Mouse (Mus musculus): ENCODE results near the gene BC048562. TPM values are rescaled to one million over a fixed set of nuclear protein-coding genes. Genes with fewer than 3 reads are reported as not detected.

Gene BC048562
- total and polyA plus RNA-seq, 3 experiments: not detected

- Histone ChIP-seq H3K9me3 (replicated peaks; ENCODE audit: insufficient read depth, low read length) (no peaks in the 10 kb centered on the region), H3K79me2 (ENCODE audit: control insufficient read depth, insufficient read depth, low read length, poor library complexity) (peaks cover 23% of the 10 kb centered on the region), H3K36me3 (ENCODE audit: control insufficient read depth in 1 of 2, insufficient read depth in 2 of 2, low read length in 2 of 2) (peaks cover 5 to 14% of the 10 kb centered on the region in 2 experiments; a peak in 3 of 4 replicates), H3K4me3 (ENCODE audit: control insufficient read depth in 1 of 2, insufficient read depth in 1 of 2, low read depth in 2 of 2, low read length in 2 of 2) (peak overlapping the region; percentile 92 to 93), H3K4me1 (ENCODE audit: control insufficient read depth in 1 of 2, insufficient read depth in 2 of 2, low read length in 2 of 2) (peaks cover 4 to 9% of the 10 kb centered on the region in 2 experiments), H3K9ac (ENCODE audit: control insufficient read depth, low read depth, low read length, poor library complexity, severe bottlenecking) (peak overlapping the region; percentile 95), H3K27me3 (ENCODE audit: control insufficient read depth in 1 of 2, insufficient read depth in 2 of 2, low read length in 2 of 2) (no peaks in the 10 kb centered on the region), H3K27ac (ENCODE audit: control insufficient read depth, low read depth, low read length) (peak overlapping the region; percentile 91)
- DNase-seq (ENCODE audit: low read depth, low spot score): no peak
- TF ChIP-seq USF1 (IDR thresholded peaks at IDR 0.05; ENCODE audit: low read depth, low read length) (no peak), TBP (IDR thresholded peaks at IDR 0.05; ENCODE audit: low read depth, low read length) (no peak), CTCF (IDR thresholded peaks at IDR 0.05 in 2 of 3, conservative IDR thresholded peaks at IDR 0.05 in 1 of 3; ENCODE audit: control insufficient read depth in 1 of 3, insufficient read depth in 1 of 3, low read depth in 2 of 3, low read length in 3 of 3, poor library complexity in 1 of 3, severe bottlenecking in 1 of 3) (no peak), BHLHE40 (IDR thresholded peaks at IDR 0.05; ENCODE audit: borderline replicate concordance, low read depth, low read length) (no peak)
Observed at GRCm38 (mm10) chr9:108489702-108490558, 53.6 kb downstream of the BC048562 start.

DNA sequence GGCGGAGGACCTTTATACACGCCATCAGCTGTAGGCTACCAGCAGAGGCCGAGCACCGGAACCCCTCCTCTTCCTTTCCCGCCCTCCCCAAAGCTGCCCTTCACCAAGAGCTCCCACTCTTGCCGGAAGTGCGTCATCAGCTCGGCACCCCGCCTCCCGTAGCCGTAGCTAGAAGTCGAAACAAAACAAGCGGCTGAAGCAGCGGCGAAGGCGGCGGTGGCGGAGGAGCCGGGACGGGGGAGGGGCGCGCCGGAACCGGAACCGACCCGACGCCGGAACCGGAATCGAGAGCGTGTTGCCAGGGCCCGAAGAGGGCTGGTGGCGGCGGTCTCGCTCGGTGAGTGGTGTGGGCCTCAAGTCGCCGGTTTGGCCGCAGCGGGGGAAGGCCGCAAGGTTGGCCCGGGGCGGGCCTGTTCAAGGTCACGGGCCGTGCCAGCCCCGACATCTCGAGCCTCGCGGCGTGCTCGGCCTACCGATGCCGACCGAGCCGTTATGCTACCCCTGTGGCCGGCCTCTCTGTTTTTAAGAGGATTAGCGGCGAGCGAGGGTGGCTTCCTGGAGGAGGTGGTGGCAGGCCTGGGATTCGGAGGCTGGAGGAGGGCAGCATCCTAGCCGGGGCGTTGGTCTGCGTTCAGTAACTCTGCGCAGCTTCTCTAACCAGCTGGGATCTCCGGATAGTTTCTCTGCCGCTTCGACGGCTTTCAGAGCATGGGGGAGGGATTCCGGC is 54.4 kb downstream of the BC048562 start, which contains the start of gene Usp19:
Usp19 (plus strand) TSS at position 44 of the 727 bp plus-strand sequence.
- peaks cover 4 to 9% of the 10 kb centered on the region in 2 experiments for H3K4me1 ChIP-seq (ENCODE audit: control insufficient read depth in 1 of 2, insufficient read depth in 2 of 2, low read length in 2 of 2)
- no peaks in the 10 kb centered on the region for H3K27me3 ChIP-seq (ENCODE audit: control insufficient read depth in 1 of 2, insufficient read depth in 2 of 2, low read length in 2 of 2)
- H3K9me3 ChIP-seq (replicated peaks; ENCODE audit: insufficient read depth, low read length): no peaks in the 10 kb centered on the region
- peaks cover 23% of the 10 kb centered on the region for H3K79me2 ChIP-seq (ENCODE audit: control insufficient read depth, insufficient read depth, low read length, poor library complexity)
- peak within 1 kb of the TSS; percentile 95 for H3K9ac ChIP-seq (ENCODE audit: control insufficient read depth, low read depth, low read length, poor library complexity, severe bottlenecking)
- H3K27ac ChIP-seq (ENCODE audit: control insufficient read depth, low read depth, low read length): peak within 1 kb of the TSS; percentile 91
- peaks cover 5 to 17% of the 10 kb centered on the region in 2 experiments; a peak in 3 of 4 replicates for H3K36me3 ChIP-seq (ENCODE audit: control insufficient read depth in 1 of 2, insufficient read depth in 2 of 2, low read length in 2 of 2)
- H3K4me3 ChIP-seq (ENCODE audit: control insufficient read depth in 1 of 2, insufficient read depth in 1 of 2, low read depth in 2 of 2, low read length in 2 of 2): peak within 1 kb of the TSS; percentile 92 to 93
- DNase-seq (ENCODE audit: low read depth, low spot score): peak; percentile 98
- TF ChIP-seq ELF1 (IDR thresholded peaks at IDR 0.05; ENCODE audit: low read depth, low read length) (peak; percentile 76), CTCF (IDR thresholded peaks at IDR 0.05 in 2 of 3, conservative IDR thresholded peaks at IDR 0.05 in 1 of 3; ENCODE audit: control insufficient read depth in 1 of 3, insufficient read depth in 1 of 3, low read depth in 2 of 3, low read length in 3 of 3, poor library complexity in 1 of 3, severe bottlenecking in 1 of 3) (no peak), EP300 (IDR thresholded peaks at IDR 0.05; ENCODE audit: low read depth in 1 of 2, low read length in 2 of 2) (no peak), TCF12 (IDR thresholded peaks at IDR 0.05; ENCODE audit: low read depth, low read length) (peak; percentile 13; the same call in 1 of the 2 replicates), ETS1 (IDR thresholded peaks at IDR 0.05; ENCODE audit: low read depth, low read length) (peak; percentile 46), CHD1 (IDR thresholded peaks at IDR 0.05; ENCODE audit: low read depth, low read length) (no peak), UBTF (IDR thresholded peaks at IDR 0.05; ENCODE audit: borderline replicate concordance, insufficient read depth, low read depth, low read length) (no peak), RAD21 (IDR thresholded peaks at IDR 0.05; ENCODE audit: low read depth, low read length) (no peak), ZC3H11A (IDR thresholded peaks at IDR 0.05; ENCODE audit: low read depth, low read length) (no peak), MAFK (IDR thresholded peaks at IDR 0.05; ENCODE audit: borderline replicate concordance, low read depth, low read length) (no peak), TBP (IDR thresholded peaks at IDR 0.05; ENCODE audit: low read depth, low read length) (0 out of 2 replicates have a peak, but pooled peaks have one; percentile 48), TAL1 (IDR thresholded peaks at IDR 0.05; ENCODE audit: low read length) (no peak), MXI1 (IDR thresholded peaks at IDR 0.05; ENCODE audit: low read depth, low read length) (peak; percentile 26; the same call in 1 of the 2 replicates), POLR2AphosphoS5 (IDR thresholded peaks at IDR 0.05; ENCODE audit: borderline replicate concordance, low read depth, low read length) (no peak), ZMIZ1 (IDR thresholded peaks at IDR 0.05; ENCODE audit: low read depth, low read length) (no peak), GABPA (IDR thresholded peaks at IDR 0.05; ENCODE audit: low read depth, low read length) (no peak), POLR2AphosphoS2 (IDR thresholded peaks at IDR 0.05; ENCODE audit: low read length) (no peak; the same call in none of the 2 replicates), USF2 (IDR thresholded peaks at IDR 0.05; ENCODE audit: borderline replicate concordance in 1 of 2, insufficient read depth in 1 of 2, low read depth in 1 of 2, low read length in 2 of 2) (no peak), KAT2A (conservative IDR thresholded peaks at IDR 0.05; ENCODE audit: low read depth, low read length) (no peak; the same call in 1 of the 2 replicates), NELFE (IDR thresholded peaks at IDR 0.05; ENCODE audit: low read depth, low read length) (peak; percentile 65), MYB (IDR thresholded peaks at IDR 0.05; ENCODE audit: low read depth, low read length) (no peak), ZKSCAN1 (IDR thresholded peaks at IDR 0.05; ENCODE audit: low read depth, low read length) (no peak), CHD2 (IDR thresholded peaks at IDR 0.05; ENCODE audit: low read length) (no peak), MAZ (IDR thresholded peaks at IDR 0.05; ENCODE audit: low read depth, low read length) (peak; percentile 96)
